Mouse (Mus musculus) midbrain, embryonic 15.5 days (tissue): Measurements from ENCODE around the gene Neurl1b. TPM values are rescaled to one million over a fixed set of nuclear protein-coding genes. Genes with fewer than 3 reads are reported as not detected.
A peak's percentile ranks its signal among the peaks of the same experiment; 100 is the strongest.

ENCODE experiments used
- ATAC-seq: fragments of 200-750 bp; cut with Nextera tagmentation; replicated peaks from 2 replicates; pipeline ENCODE4 v1.8.0; 2017; ENCODE audit warnings: moderate TSS enrichment
- H3K27ac ChIP-seq: fragments of 300-500 bp; sonication (generic); 2 replicates; pipeline ENCODE4 v1.5.1; 2015; ENCODE audit warnings: mild to moderate bottlenecking, inconsistent platforms
- H3K27me3 ChIP-seq: fragments of 300-500 bp; sonication (generic); replicated peaks from 2 replicates; pipeline ENCODE4 v1.6.1; 2015; ENCODE audit warnings: inconsistent platforms
- H3K36me3 ChIP-seq: fragments of 300-500 bp; sonication (generic); replicated peaks from 2 replicates; pipeline ENCODE4 v1.6.1; 2015; ENCODE audit warnings: inconsistent platforms
- H3K4me1 ChIP-seq: fragments of 300-500 bp; sonication (generic); 2 replicates; pipeline ENCODE4 v1.6.1; 2015; ENCODE audit warnings: inconsistent platforms
- H3K4me2 ChIP-seq: fragments of 300-500 bp; sonication (generic); 2 replicates; pipeline ENCODE4 v1.6.1; 2015; ENCODE audit warnings: inconsistent platforms, mild to moderate bottlenecking, moderate library complexity
- H3K4me3 ChIP-seq: fragments of 300-500 bp; sonication (generic); 2 replicates; pipeline ENCODE4 v1.5.1; 2015; ENCODE audit warnings: mild to moderate bottlenecking, inconsistent platforms
- H3K9ac ChIP-seq: fragments of 300-500 bp; sonication (generic); 2 replicates; pipeline ENCODE4 v1.6.1; 2015; ENCODE audit warnings: mild to moderate bottlenecking, inconsistent platforms
- H3K9me3 ChIP-seq: fragments of 300-500 bp; sonication (generic); 2 replicates; pipeline ENCODE4 v1.6.1; 2016; ENCODE audit warnings: inconsistent platforms
- WGBS: fragments of 180-500 bp; shearing (Covaris S2); methylation state at CpG from one replicate; pipeline ENCODE4 v1.1.7; 2015; ENCODE audit warnings: mixed read lengths; 5-methylcytosine and 5-hydroxymethylcytosine counted together
- polyA plus RNA-seq: library from polyadenylated mRNA; unstranded; fragments of >200 nt; fragmentation: Nextera tagmentation; extraction: Ambion mirVana; gene quantifications from 2 replicates; pipeline ENCODE4 v1.2.1, GENCODE M21; 2015

Neurl1b gene
- polyA plus RNA-seq, 1 experiment from 2014 or later = 1.9 TPM

GRCm38 (mm10) chr17:26464972-26465371 lies 50.3 kb downstream of the Neurl1b start:
- H3K27ac ChIP-seq = no peak overlapping the region
- no peak overlapping the region for H3K9ac ChIP-seq
- no peaks in the 10 kb centered on the region for H3K36me3 ChIP-seq
- H3K4me3 ChIP-seq = no peak overlapping the region
- peaks cover 3% of the 10 kb centered on the region for H3K4me1 ChIP-seq
- no peak for ATAC-seq
- no peaks in the 10 kb centered on the region for H3K27me3 ChIP-seq
- 75% methylated on average over 7 of the region's 7 CpGs for WGBS
- no peak overlapping the region for H3K4me2 ChIP-seq
- no peaks in the 10 kb centered on the region for H3K9me3 ChIP-seq

GRCm38 (mm10) chr17:26466741-26467150 lies 52.1 kb downstream of the Neurl1b start:
- WGBS = 2% methylated on average over 4 of the region's 4 CpGs
- H3K4me1 ChIP-seq = peaks cover 3% of the 10 kb centered on the region
- no peak overlapping the region for H3K4me3 ChIP-seq
- ATAC-seq = 0 out of 2 replicates have a peak, but pooled peaks have one; percentile 55
- H3K27me3 ChIP-seq = no peaks in the 10 kb centered on the region
- H3K27ac ChIP-seq = no peak overlapping the region
- H3K4me2 ChIP-seq = peak overlapping the region; percentile 20; the same call in 1 of the 2 replicates
- no peak overlapping the region for H3K9ac ChIP-seq
- no peaks in the 10 kb centered on the region for H3K9me3 ChIP-seq
- no peaks in the 10 kb centered on the region for H3K36me3 ChIP-seq

GRCm38 (mm10) chr17:26467619-26468018 lies 53.0 kb downstream of the Neurl1b start:
- no peak overlapping the region for H3K4me2 ChIP-seq
- no peak overlapping the region for H3K4me3 ChIP-seq
- H3K27ac ChIP-seq = no peak overlapping the region
- no peaks in the 10 kb centered on the region for H3K36me3 ChIP-seq
- no peaks in the 10 kb centered on the region for H3K27me3 ChIP-seq
- no peak for ATAC-seq
- H3K9me3 ChIP-seq = no peaks in the 10 kb centered on the region
- 81% methylated on average over 4 of the region's 4 CpGs for WGBS
- no peak overlapping the region for H3K9ac ChIP-seq
- H3K4me1 ChIP-seq = peaks cover 3% of the 10 kb centered on the region

DNA sequence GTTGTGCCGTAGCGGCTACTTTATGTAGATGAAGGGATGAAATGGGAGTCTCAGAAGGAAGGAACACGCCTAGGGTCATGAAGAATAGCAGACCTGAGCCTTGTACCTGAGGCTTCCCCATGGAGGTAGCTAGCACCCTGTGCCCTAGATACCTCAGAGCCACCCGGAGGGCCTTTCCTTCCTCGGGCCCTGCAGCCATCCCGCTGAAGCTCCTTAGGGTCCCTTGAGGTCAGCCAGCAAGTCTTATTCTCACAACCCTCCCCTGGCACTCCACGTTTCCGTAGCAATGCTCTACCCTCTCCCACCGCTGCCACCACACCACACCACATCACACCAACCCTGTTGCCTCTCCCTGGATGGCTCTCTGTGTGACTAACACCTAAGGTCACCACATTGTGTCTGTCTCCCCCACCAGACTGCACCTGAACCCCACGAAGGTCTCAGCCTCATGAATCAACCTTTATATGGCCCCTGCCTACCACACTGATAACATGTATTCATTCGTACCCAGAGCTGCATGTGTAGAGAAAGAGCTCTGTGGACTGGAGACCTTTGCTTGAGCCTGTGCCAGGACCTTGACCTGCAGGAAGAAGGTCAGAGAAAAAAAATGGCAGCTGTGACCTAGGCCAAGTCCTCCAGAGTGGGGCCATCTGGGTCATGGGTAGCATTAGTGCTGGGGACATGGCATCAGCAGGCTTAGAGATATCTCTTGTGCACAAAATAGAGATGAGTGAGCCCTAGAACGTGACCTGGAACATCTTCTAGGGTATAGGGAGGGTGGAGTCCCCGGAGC lies 53.7 kb downstream of the Neurl1b start:
- no peak overlapping the region for H3K4me2 ChIP-seq
- no peak overlapping the region for H3K4me3 ChIP-seq
- H3K4me1 ChIP-seq = peaks cover 3% of the 10 kb centered on the region
- ATAC-seq = no peak
- no peak overlapping the region for H3K27ac ChIP-seq
- H3K9ac ChIP-seq = no peak overlapping the region
- H3K36me3 ChIP-seq = no peaks in the 10 kb centered on the region
- no peaks in the 10 kb centered on the region for H3K9me3 ChIP-seq
- no peaks in the 10 kb centered on the region for H3K27me3 ChIP-seq
- 86% methylated on average over 13 of the region's 13 CpGs for WGBS

- Histone ChIP-seq H3K4me2 (no peak overlapping the region), H3K4me1 (no peaks in the 10 kb centered on the region), H3K9ac (no peak overlapping the region), H3K27me3 (no peaks in the 10 kb centered on the region), H3K36me3 (no peaks in the 10 kb centered on the region), H3K27ac (no peak overlapping the region), H3K4me3 (no peak overlapping the region), H3K9me3 (no peaks in the 10 kb centered on the region)
- no peak for ATAC-seq
- WGBS = 61% methylated on average over 6 of the region's 6 CpGs
These were observed 62.2 kb downstream of the Neurl1b start for GRCm38 (mm10) chr17:26476871-26477270.

DNA sequence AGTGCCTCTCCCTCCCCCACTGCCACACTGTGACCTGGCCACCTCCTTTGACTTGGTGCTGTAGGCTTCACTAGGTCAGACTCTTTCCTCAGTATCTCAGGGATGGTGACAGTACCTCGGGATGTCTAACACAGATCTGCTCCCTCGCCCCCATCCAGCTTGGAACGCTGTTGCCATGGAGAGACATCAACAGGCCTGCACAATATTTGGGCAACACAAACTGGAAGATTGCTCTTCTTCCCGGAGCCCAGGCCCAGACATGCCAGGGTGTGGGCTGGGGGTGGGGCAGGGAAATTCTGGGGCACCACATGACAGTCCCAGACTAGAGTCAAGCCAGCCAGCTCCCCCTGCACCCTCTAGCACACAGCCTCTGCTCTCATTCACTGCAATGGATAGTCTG lies 64.0 kb downstream of the Neurl1b start:
- Histone ChIP-seq H3K27ac (no peak overlapping the region), H3K9me3 (no peaks in the 10 kb centered on the region), H3K27me3 (no peaks in the 10 kb centered on the region), H3K36me3 (no peaks in the 10 kb centered on the region), H3K4me2 (no peak overlapping the region), H3K9ac (no peak overlapping the region), H3K4me1 (no peaks in the 10 kb centered on the region), H3K4me3 (no peak overlapping the region)
- no peak for ATAC-seq
- WGBS = 85% methylated on average over 4 of the region's 4 CpGs

GRCm38 (mm10) chr17:26479619-26480018 lies 65.0 kb downstream of the Neurl1b start:
- Histone ChIP-seq H3K4me2 (no peak overlapping the region), H3K4me3 (no peak overlapping the region), H3K9me3 (no peaks in the 10 kb centered on the region), H3K27ac (no peak overlapping the region), H3K36me3 (no peaks in the 10 kb centered on the region), H3K4me1 (no peaks in the 10 kb centered on the region), H3K27me3 (no peaks in the 10 kb centered on the region), H3K9ac (no peak overlapping the region)
- WGBS = 74% methylated on average over 6 of the region's 6 CpGs
- ATAC-seq = no peak

DNA sequence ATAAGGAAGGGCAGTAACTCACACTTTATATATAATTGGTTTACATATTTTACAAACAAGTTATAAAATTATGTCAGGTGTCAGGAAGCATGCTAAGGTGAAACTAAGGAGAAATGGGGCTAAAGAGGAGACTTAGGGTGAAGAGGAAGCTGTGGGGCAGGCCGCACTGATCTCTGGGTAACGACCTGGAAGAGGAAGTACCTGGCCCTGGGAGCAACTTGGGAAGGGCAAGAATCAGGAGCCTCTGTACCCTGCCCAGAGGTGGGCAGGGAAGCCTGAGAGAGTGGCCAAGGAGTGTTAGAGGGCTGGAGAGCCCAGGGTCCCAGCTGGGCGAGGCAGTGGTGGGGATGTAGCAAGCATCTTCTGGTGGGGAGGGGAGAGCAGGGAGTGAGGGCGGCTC lies 66.3 kb downstream of the Neurl1b start:
- ATAC-seq = no peak
- H3K27me3 ChIP-seq = no peaks in the 10 kb centered on the region
- 80% methylated on average over 4 of the region's 4 CpGs for WGBS
- no peak overlapping the region for H3K4me3 ChIP-seq
- H3K27ac ChIP-seq = no peak overlapping the region
- H3K36me3 ChIP-seq = no peaks in the 10 kb centered on the region
- no peaks in the 10 kb centered on the region for H3K9me3 ChIP-seq
- no peak overlapping the region for H3K4me2 ChIP-seq
- H3K4me1 ChIP-seq = no peaks in the 10 kb centered on the region
- no peak overlapping the region for H3K9ac ChIP-seq

- no peak overlapping the region for H3K27ac ChIP-seq
- WGBS = 89% methylated on average over 14 of the region's 14 CpGs
- H3K4me2 ChIP-seq = no peak overlapping the region
- no peak for ATAC-seq
- H3K9ac ChIP-seq = no peak overlapping the region
- H3K4me1 ChIP-seq = no peaks in the 10 kb centered on the region
- no peaks in the 10 kb centered on the region for H3K36me3 ChIP-seq
- H3K4me3 ChIP-seq = no peak overlapping the region
- no peaks in the 10 kb centered on the region for H3K27me3 ChIP-seq
- H3K9me3 ChIP-seq = no peaks in the 10 kb centered on the region
These were observed 70.2 kb downstream of the Neurl1b start for GRCm38 (mm10) chr17:26484626-26485421.

DNA sequence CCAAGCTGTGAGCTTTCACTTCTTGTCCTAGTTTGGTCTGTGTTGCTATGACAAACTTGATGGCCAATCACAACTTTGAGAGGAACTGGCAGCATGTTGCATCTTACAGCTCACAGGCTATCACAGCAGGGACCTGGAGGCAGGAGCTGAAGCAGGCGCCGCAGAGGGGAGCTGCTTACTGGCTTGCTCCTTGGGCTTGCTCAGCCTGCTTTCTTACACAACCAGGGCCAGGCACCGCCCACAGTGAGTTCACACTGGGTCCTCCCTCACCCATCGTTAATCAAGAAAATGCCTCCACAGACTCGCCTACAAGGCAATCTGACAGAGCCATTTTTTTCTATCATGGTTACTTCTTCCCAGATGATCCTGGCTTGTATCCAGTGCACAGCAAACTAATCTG lies 72.6 kb downstream of the Neurl1b start:
- Histone ChIP-seq H3K4me3 (no peak overlapping the region), H3K27me3 (no peaks in the 10 kb centered on the region), H3K36me3 (no peaks in the 10 kb centered on the region), H3K9ac (no peak overlapping the region), H3K27ac (no peak overlapping the region), H3K4me1 (no peaks in the 10 kb centered on the region), H3K9me3 (no peaks in the 10 kb centered on the region), H3K4me2 (no peak overlapping the region)
- ATAC-seq = no peak
- 73% methylated on average over 5 of the region's 5 CpGs for WGBS

GRCm38 (mm10) chr17:26487917-26488316 lies 73.3 kb downstream of the Neurl1b start:
- Histone ChIP-seq H3K9me3 (no peaks in the 10 kb centered on the region), H3K9ac (no peak overlapping the region), H3K4me1 (no peaks in the 10 kb centered on the region), H3K36me3 (no peaks in the 10 kb centered on the region), H3K27me3 (no peaks in the 10 kb centered on the region), H3K27ac (no peak overlapping the region), H3K4me3 (no peak overlapping the region), H3K4me2 (no peak overlapping the region)
- ATAC-seq = no peak
- WGBS = 89% methylated on average over 4 of the region's 4 CpGs

DNA sequence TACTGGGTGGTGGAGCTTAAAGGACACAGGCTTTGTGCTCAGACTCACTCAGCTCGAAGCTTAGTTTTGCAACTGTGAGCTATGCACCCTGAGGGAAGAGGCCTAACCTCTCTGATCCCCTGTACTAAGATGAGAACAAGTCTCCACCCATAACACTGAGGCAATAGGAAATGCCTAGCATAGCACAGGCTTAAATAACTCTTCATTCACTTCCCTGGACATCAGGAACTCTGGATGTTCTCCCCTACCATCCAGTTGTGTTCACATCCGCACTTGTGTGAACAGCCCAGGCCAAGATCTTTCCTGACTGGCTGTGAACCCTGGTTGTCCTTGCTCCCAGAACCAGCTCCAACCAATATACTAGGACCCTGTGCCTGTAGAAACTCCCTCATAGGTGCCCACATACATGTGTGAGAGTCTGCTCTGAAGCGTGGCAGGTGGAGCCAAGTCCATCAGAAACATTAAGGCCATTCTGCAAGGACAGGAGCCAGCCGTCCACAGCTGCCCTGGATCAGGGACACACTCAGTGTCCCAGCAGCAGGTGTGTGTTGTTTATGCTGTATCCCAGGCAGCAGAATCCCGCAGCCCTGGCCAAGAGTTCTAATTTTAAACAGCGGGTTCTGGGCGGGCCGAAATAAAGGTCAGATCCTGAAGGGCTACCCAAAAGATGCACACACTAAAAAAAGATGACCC lies 74.2 kb downstream of the Neurl1b start:
- ATAC-seq = no peak
- no peak overlapping the region for H3K4me3 ChIP-seq
- WGBS = 84% methylated on average over 8 of the region's 8 CpGs

More for the DNA sequence above, 74.2 kb downstream of the Neurl1b start:
- Histone ChIP-seq H3K4me1 (no peaks in the 10 kb centered on the region), H3K9me3 (no peaks in the 10 kb centered on the region), H3K36me3 (no peaks in the 10 kb centered on the region), H3K27me3 (no peaks in the 10 kb centered on the region), H3K9ac (no peak overlapping the region), H3K4me2 (no peak overlapping the region), H3K27ac (no peak overlapping the region)
